Mouse (Mus musculus) thymus, postnatal 4 days (tissue): ENCODE data around the gene Colgalt2.
"Not testable (repeated sequence)": the region's sequence is repeated elsewhere in the genome, so short reads cannot be mapped to it uniquely, and the experiment has no call there.

Experiments used
- DNase-seq: peaks from one replicate; pipeline ENCODE4 v3.0.0; 2021

The Colgalt2 gene

GRCm38 (mm10) chr1:152399790-152400555 is at the start of gene Colgalt2:
Colgalt2 (plus strand) TSS chr1:152399830.
- peak; percentile 69 for DNase-seq

DNA sequence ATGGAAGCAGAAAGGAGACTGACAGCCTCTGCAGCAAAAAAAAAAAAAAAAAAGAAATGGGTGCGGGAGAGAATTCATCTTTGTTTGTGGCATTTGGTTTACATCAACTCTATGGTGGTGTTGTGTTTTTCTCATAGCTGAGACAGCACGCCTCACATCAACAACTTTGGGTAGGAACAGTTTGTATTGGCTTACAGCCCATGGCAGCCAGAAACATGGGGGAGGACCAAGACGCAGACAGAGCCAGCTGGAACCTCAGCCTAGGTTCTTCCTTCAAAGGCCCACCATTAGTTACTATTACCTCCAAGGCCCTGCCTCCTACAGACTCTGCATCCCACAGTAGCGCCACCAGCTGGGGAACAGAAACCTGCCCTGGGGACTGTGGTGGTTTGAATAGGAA is 42.9 kb upstream of the Colgalt2 start:
- DNase-seq, result no peak

GRCm38 (mm10) chr1:152368311-152369088 is 31.1 kb upstream of the Colgalt2 start:
- no peak for DNase-seq

DNA sequence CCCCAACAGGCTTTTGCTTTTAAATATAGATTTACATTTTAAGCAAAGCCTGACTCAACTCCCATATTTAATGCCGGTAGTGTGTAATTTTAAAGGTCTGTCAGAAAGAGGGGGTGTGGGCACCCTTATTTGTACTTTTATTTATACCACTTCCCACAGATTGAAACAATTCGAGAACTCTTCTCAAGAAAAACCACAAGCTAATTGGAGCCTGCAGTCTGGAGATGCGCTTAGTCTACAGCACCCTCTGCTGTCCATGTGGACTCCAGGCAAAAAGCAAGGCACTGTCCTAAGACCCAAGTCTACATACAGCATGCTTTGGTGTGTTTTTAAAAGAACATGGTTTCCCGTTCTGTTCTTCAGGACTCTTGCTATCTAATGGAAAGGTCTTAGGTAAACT is 30.5 kb upstream of the Colgalt2 start:
- DNase-seq, result peak; percentile 52

GRCm38 (mm10) chr1:152378311-152378710 is 21.3 kb upstream of the Colgalt2 start:
- DNase-seq, result no peak

DNA sequence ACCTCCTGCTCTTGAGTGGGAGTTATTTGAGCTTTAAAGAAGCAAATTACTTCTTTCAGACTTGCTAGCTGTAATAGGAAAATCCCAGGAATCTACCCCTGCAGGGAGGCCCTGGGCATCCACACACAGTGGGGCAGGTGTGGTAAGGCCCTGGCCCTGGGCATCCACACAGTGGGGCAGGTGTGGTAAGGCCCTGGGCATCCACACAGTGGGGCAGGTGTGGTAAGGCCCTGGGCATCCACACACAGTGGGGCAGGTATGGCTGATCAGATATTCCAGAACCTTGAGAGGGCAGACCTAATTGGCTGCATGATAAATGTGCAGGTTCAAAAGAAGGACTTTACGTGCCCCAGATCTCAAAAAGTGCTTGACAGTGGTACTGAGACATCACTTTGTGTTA is 15.0 kb upstream of the Colgalt2 start:
- no peak for DNase-seq

GRCm38 (mm10) chr1:152385693-152386092 is 13.9 kb upstream of the Colgalt2 start:
- DNase-seq, result not testable (repeated sequence)

- peak; percentile 88 for DNase-seq
These were observed 13.3 kb upstream of the Colgalt2 start, which contains the start of gene Tsen15 for GRCm38 (mm10) chr1:152386188-152386835. Tsen15 (minus strand) TSS chr1:152386688.

GRCm38 (mm10) chr1:152389271-152389670 is 10.4 kb upstream of the Colgalt2 start:
- no peak for DNase-seq

DNA sequence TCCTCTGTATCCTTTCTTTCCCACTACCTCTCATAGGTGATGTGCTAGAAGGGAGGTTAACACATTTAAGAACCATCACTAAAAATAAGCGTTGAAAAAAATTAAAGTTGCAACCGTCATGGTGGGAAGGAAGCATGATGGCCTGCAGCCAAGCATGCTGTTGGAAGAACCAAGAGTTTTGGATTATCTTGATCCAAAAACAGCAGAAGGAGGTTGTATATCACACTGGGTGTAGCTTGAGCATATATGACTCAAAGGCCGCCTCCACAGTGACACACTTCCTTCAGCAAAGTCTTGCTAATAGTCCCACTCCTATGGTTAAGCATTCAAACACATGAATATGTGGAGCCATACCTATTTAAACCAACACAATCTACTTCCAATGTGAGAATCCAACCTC is 5.5 kb upstream of the Colgalt2 start:
- no peak for DNase-seq

DNA sequence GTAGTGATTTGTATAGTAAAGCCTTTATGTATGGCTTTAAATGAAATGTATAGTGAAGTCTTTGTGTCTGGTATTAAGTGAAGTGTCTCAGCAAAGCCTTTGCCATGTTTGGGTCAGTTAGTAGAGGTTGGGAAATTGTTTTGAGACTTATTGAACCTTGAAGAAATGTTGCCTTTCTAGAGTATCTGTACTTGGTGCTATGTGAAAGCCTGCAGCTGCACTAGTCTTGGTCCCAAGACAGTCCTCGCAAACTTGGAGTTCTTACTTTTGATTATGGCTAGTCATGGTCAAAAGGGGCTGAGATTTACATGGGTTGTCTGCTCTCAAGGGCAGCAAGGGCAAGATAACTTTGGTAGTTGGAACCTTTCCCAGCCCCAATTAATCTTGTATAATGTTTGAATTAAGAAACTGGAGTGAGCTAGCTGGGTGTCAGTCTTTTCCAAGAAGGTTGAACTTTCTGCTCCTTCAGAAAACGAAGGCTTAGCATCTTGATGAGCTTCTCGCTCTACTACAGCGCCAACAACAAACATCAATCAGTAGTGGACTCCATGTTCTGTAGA is 4.6 kb upstream of the Colgalt2 start:
- DNase-seq, result no peak

DNA sequence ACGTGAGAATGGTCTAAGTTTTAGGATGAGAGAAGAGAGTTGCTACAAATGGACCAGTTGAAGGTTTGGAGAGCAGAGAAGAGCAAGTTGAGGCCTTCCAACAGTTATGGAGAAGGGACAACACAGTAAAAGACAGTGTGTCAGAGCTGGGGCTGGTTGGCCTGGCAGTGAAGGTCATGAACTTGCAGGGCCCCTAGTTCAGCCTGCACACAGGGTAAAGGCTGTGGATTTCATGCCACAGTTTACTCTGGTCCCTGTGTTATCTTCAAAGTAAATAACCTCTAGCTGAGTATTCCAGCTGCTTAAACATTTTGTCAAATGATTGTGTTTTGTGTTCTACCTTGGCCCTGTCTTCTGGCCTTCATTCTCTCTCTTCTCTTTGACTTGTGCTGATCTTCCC is 922 bp upstream of the Colgalt2 start:
- no peak for DNase-seq

GRCm38 (mm10) chr1:152400556-152401540 is 1.2 kb downstream of the Colgalt2 start:
- DNase-seq, result no peak

DNA sequence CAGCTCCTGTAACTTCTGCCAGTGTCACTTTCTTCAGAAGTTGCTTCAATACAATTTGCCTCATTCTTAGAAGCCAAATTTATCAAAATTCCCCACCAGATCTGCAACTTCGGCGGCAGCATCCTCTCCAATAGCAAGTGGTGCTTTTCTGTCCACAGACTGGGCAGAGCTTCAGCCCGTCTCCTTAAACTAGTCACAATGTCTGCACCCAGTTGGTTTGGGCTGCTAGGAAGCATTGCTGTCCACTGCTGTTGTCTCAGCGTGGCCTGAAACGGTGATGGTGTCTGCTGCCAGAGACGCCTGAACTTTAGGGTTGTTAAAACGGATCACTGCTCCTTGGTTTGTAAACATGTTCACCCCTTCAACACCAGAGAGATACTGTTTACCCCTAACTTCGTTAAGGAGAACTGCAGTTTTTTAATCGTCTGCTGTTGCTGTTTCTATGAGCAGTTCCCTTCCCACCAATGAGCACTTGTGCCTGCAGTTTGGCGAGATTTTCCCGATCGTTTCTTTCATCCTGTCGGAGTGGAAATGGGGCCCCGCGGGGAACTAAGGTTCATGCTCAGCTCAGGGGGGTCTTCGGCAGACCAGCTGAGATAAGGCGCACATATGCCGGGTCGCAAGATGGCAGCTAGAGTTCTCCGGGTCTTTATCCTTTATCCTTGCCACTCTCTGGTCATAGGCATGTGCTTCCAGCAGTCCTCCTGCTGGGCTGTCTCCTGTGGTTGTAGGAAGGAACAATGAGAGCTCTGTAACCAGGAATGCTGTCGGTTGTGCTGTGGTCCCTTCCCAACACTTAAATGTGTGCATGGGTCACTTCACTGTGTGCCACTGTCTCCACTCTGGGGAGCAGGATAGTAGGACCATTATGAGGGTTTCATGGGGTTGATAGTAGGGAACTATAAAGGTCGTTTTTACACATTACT is 7.7 kb downstream of the Colgalt2 start:
- DNase-seq, result no peak

DNA sequence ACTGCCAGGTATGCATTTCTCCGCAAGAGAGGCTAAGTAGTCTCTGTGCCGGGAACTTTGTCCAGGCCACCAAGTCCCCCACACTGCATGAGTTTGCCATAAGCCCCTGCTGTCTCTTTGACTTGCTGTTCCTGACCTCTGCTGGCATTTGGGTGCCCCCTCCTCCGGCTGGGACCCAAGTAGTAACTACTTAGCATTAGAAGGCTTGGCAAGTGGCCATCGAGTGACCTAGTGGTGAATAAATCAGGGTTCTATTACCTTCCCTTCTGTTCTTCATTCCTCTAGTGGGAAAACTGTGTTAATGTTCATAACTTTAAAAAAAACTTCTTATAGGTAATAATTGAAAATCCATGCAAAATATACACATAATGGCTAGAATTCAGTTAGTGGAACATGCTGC is 9.7 kb downstream of the Colgalt2 start:
- no peak for DNase-seq

- DNase-seq, result no peak
These were observed 11.0 kb downstream of the Colgalt2 start for GRCm38 (mm10) chr1:152410657-152411056.

DNA sequence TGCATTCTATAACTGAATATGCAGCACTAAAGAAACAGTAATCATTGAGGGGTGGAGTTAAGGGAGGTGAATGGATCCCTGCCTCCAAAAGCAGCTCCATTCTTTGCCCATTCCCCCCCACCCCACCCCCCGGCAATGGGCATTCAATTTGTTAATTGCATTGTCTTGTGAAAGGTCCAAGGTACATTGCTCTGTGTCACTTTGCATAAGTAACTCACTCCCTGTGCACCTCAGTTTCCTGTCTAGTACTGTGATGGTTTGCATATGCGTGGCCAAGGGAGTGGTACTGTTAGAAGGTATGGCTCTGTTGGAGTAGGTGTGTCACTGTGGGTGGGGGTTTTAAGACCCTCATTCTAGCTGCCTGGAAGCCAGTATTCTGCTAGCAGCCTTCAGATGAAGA is 13.5 kb downstream of the Colgalt2 start:
- no peak for DNase-seq

DNA sequence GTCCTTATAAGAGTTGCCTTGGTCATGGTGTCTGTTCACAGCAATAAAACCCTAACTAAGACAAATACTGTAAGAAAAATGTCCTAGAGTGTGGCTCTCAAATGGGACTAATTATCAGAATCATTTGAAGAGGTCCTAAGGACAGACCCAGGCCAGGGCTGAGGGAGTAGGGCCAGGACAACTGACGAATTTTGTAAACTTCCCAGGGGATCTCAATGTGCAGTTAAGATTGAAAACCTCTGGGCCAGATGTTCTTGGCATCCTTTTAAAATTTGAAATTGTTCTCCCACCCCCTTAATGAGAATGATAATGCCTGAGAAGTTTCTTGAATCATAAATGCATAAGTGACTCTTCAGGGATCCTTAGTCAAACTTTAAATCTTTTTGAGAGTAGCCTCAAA is 14.3 kb downstream of the Colgalt2 start:
- no peak for DNase-seq

- no peak for DNase-seq
These were observed 14.8 kb downstream of the Colgalt2 start for GRCm38 (mm10) chr1:152414451-152414850.

- no peak for DNase-seq
These were observed 16.8 kb downstream of the Colgalt2 start for GRCm38 (mm10) chr1:152416306-152416904.
